Mouse (Mus musculus) hindbrain, embryonic 12.5 days (tissue): ENCODE data around the gene Slc4a1. TPM values are rescaled to one million over a fixed set of nuclear protein-coding genes. Genes with fewer than 3 reads are reported as not detected.

ENCODE experiments used
- ATAC-seq: fragments of 200-750 bp; cut with Nextera tagmentation; 2 replicates; pipeline ENCODE4 v1.8.0; 2017; ENCODE audit warnings: moderate TSS enrichment; ENCODE audit not compliant: low FRiP score
- H3K27ac ChIP-seq: fragments of 300-500 bp; sonication (generic); 2 replicates; pipeline ENCODE4 v1.5.1; 2016; ENCODE audit warnings: mild to moderate bottlenecking
- H3K27me3 ChIP-seq: fragments of 300-500 bp; sonication (generic); 2 replicates; pipeline ENCODE4 v1.6.1; 2016; ENCODE audit warnings: mild to moderate bottlenecking
- H3K36me3 ChIP-seq: fragments of 300-500 bp; sonication (generic); 2 replicates; pipeline ENCODE4 v1.6.1; 2016; ENCODE audit warnings: mild to moderate bottlenecking
- H3K4me1 ChIP-seq: fragments of 300-500 bp; sonication (generic); 2 replicates; pipeline ENCODE4 v1.6.1; 2016
- H3K4me2 ChIP-seq: fragments of 300-500 bp; sonication (generic); replicated peaks from 2 replicates; pipeline ENCODE4 v1.6.1; 2016; ENCODE audit warnings: mild to moderate bottlenecking
- H3K4me3 ChIP-seq: fragments of 300-500 bp; sonication (generic); 2 replicates; pipeline ENCODE4 v1.5.1; 2016; ENCODE audit warnings: mild to moderate bottlenecking
- H3K9ac ChIP-seq: fragments of 300-500 bp; sonication (generic); 2 replicates; pipeline ENCODE4 v1.6.1; 2016; ENCODE audit warnings: mild to moderate bottlenecking, moderate library complexity
- H3K9me3 ChIP-seq: fragments of 300-500 bp; sonication (generic); replicated peaks from 2 replicates; pipeline ENCODE4 v1.6.1; 2016; ENCODE audit warnings: mild to moderate bottlenecking
- WGBS: fragments of 180-500 bp; shearing (Covaris S2); methylation state at CpG from one replicate; pipeline ENCODE4 v1.1.7; 2016; 5-methylcytosine and 5-hydroxymethylcytosine counted together
- polyA plus RNA-seq: library from polyadenylated mRNA; unstranded; fragments of >200 nt; fragmentation: Nextera tagmentation; extraction: Ambion mirVana; gene quantifications from 2 replicates; pipeline ENCODE4 v1.2.1, GENCODE M21; 2016

The Slc4a1 gene
- polyA plus RNA-seq, 1 experiment from 2014 or later: 33.5 TPM

DNA sequence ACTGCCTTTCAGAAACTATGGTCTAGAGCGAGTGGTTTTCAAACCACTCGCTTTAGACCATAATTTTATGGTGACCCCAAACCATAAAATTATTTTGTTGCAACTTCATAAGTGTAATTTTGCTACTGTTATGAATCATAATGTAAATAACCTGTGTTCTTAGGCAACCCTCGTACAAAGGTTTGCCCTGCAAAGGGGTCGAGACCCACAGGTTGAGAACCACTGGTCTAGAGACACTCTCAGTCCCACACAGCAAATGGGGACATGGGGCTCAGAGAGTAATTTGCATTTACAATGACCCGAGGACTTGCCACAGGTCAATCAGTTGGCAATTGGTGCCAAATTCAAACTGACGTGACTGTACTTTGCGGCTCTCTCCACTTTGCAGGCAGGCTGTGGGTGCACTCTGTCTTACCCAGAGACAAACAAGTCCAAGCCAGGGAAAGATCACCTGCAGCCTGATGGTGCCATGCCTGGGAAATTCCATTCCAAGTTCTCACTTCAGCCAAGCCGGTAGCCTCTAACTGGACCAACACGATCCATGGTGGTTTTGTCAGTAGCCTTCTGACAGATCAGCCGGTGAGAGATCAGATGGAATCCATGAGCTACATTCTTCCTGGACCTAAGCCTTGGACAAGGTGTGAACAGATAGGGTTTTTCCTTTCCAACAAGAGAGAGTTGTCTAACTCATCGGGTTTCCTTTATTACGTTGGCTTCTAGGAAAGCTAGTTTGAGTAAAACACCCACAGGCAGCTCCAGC is 6.1 kb upstream of the Slc4a1 start:
- 88% methylated on average over 12 of the region's 12 CpGs for WGBS
- H3K27ac ChIP-seq: no peak overlapping the region
- no peaks in the 10 kb centered on the region for H3K36me3 ChIP-seq
- peaks cover 12% of the 10 kb centered on the region for H3K27me3 ChIP-seq
- no peak overlapping the region for H3K4me3 ChIP-seq
- H3K9ac ChIP-seq: no peak overlapping the region
- H3K9me3 ChIP-seq: no peaks in the 10 kb centered on the region
- ATAC-seq: no peak
- peaks cover 16% of the 10 kb centered on the region for H3K4me1 ChIP-seq
- H3K4me2 ChIP-seq: no peak overlapping the region

DNA sequence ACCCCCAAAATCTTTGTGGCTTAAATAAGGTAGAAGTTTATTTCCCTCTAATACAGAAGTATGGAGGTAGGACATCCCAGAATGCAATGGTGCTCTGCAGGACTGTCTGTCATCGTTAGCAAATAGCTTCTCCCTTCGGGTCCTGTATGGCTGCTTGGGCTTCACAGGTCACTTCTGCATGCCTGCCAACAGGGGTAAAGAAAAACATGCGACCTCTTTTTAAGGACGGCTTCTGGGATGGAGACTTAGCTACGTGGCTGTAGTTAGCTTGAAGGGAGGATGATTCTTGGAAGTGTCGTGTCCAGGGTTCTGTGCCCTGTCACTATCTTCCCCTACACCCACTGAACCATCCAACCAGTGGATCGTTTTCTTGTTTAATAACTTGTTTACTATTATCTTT is 4.3 kb upstream of the Slc4a1 start:
- Histone ChIP-seq H3K4me2 (no peak overlapping the region), H3K4me1 (peaks cover 6% of the 10 kb centered on the region), H3K27ac (no peak overlapping the region), H3K9ac (no peak overlapping the region), H3K4me3 (no peak overlapping the region), H3K36me3 (no peaks in the 10 kb centered on the region), H3K9me3 (no peaks in the 10 kb centered on the region), H3K27me3 (peaks cover 11% of the 10 kb centered on the region)
- WGBS: 51% methylated on average over 7 of the region's 7 CpGs
- ATAC-seq: no peak

DNA sequence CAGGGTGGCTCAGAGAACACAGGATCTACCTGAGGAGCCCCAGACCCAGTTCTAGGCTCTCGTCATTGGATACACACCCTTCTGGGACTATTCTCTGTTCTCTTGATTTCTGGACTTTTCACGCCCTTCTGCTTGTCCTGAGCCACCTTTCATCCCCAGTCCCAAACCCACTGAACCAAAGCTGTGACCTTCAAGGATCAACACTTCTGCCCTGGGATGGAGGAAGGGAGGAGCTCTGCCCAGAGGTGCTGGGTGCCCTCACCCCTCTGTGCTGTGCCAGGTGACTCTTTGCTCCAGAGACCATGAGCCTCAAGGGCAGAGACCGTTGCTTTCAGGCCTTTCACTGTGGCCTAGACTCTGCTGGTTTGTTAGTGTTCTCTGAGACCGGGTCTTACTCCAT is 3.3 kb upstream of the Slc4a1 start:
- H3K27me3 ChIP-seq: peaks cover 8% of the 10 kb centered on the region; the same call in 1 of the 2 replicates
- 0 out of 2 replicates have a peak, but pooled peaks cover 4% of the 10 kb centered on the region for H3K4me1 ChIP-seq
- H3K9ac ChIP-seq: no peak overlapping the region
- H3K4me2 ChIP-seq: no peak overlapping the region
- H3K36me3 ChIP-seq: no peaks in the 10 kb centered on the region
- no peak overlapping the region for H3K4me3 ChIP-seq
- 82% methylated on average over 4 of the region's 4 CpGs for WGBS
- H3K9me3 ChIP-seq: no peaks in the 10 kb centered on the region
- no peak overlapping the region for H3K27ac ChIP-seq
- ATAC-seq: no peak

DNA sequence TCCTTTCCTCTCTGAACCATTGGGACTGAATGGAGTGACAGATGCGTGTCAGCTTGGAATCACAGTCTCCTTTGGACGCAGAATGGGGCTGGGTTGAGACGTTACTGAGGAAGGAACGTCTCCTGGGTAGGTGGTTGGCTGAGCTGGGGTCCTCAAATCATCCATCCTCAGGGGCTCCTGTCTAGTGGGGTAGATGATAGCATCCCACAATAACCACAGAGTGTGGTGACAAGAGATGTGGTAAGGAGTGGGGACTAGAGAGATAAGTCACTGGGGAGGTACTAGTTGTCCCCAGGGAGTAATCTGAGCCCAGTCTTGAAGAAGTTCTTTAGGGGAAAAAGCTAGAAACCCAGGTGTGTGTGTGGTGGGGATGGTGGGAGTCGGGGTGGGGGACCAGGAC is 2.3 kb upstream of the Slc4a1 start:
- 74% methylated on average over 5 of the region's 5 CpGs for WGBS
- no peak overlapping the region for H3K4me2 ChIP-seq
- H3K9me3 ChIP-seq: no peaks in the 10 kb centered on the region
- no peak overlapping the region for H3K9ac ChIP-seq
- 0 out of 2 replicates have a peak, but pooled peaks cover 4% of the 10 kb centered on the region for H3K4me1 ChIP-seq
- ATAC-seq: no peak
- no peak overlapping the region for H3K4me3 ChIP-seq
- no peaks in the 10 kb centered on the region for H3K36me3 ChIP-seq
- H3K27ac ChIP-seq: no peak overlapping the region
- peaks cover 8% of the 10 kb centered on the region; the same call in 1 of the 2 replicates for H3K27me3 ChIP-seq

DNA sequence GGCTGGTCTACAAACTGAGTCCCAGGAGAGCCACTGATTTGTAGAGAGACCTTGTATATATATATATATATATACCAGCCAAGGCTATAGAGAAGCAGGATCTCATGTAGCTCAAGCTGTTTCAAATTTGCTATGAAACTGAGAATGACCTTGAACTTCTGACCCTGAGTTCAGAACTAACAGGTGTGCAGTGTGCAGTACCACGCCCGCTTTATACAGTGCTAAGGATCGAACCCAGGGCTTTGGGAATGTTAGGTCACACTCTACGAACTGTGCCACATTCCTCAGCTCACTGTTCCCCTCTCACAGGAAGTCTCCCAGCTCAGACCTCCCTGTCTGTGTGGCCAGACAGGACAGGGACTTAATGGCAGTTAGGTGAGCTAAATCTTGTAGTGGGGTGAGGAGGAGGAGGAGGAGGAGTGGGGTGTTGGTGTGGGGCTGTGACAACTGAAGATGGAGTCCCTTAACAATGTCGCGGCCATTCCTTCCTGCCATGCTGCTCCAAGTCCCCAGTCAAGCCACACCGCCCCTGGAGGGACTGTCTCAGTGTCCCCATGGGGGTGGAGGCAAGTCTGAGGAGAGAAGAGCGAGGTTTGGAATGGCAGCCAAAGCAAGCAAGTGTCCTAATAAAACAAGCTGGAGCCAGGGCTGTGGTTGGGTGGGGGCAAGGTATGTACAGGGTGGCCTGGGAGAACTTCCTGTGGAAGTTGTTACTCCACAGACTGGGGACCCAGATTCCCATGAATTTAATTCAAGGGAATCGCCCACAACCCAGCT is 1.7 kb upstream of the Slc4a1 start:
- H3K9ac ChIP-seq: no peak overlapping the region; the same call in 1 of the 2 replicates
- no peaks in the 10 kb centered on the region for H3K36me3 ChIP-seq
- H3K4me2 ChIP-seq: no peak overlapping the region
- peaks cover 2% of the 10 kb centered on the region; the same call in 1 of the 2 replicates for H3K27me3 ChIP-seq
- H3K27ac ChIP-seq: no peak overlapping the region
- H3K4me1 ChIP-seq: 0 out of 2 replicates have a peak, but pooled peaks cover 4% of the 10 kb centered on the region
- no peak for ATAC-seq
- H3K9me3 ChIP-seq: no peaks in the 10 kb centered on the region
- H3K4me3 ChIP-seq: no peak overlapping the region
- 76% methylated on average over 9 of the region's 9 CpGs for WGBS

DNA sequence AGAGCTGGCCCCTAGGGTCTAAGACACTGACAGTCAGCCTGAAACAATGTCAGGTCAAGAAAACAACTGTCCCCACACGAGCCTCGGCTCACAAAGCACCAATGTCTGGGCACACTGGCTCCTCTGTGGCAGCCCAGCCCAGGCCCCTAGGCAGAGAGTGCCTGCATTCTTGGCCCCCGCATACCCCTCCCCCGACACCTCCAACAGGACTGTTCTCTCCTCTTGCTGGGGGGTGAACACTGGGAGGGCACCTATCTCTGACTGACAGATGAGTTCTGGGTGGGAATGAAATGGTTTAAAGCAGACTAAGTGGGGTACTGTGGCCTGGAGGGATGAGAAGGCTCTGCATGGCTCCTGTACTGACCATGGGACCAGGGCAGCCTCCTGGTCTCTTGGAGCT is 304 bp downstream of the Slc4a1 start:
- Histone ChIP-seq H3K9ac (no peak overlapping the region), H3K4me1 (0 out of 2 replicates have a peak, but pooled peaks cover 4% of the 10 kb centered on the region), H3K4me2 (no peak overlapping the region), H3K36me3 (no peaks in the 10 kb centered on the region), H3K27me3 (no peaks in the 10 kb centered on the region), H3K9me3 (no peaks in the 10 kb centered on the region), H3K27ac (no peak overlapping the region), H3K4me3 (no peak overlapping the region)
- no peak for ATAC-seq
- WGBS: 48% methylated on average over 4 of the region's 4 CpGs

DNA sequence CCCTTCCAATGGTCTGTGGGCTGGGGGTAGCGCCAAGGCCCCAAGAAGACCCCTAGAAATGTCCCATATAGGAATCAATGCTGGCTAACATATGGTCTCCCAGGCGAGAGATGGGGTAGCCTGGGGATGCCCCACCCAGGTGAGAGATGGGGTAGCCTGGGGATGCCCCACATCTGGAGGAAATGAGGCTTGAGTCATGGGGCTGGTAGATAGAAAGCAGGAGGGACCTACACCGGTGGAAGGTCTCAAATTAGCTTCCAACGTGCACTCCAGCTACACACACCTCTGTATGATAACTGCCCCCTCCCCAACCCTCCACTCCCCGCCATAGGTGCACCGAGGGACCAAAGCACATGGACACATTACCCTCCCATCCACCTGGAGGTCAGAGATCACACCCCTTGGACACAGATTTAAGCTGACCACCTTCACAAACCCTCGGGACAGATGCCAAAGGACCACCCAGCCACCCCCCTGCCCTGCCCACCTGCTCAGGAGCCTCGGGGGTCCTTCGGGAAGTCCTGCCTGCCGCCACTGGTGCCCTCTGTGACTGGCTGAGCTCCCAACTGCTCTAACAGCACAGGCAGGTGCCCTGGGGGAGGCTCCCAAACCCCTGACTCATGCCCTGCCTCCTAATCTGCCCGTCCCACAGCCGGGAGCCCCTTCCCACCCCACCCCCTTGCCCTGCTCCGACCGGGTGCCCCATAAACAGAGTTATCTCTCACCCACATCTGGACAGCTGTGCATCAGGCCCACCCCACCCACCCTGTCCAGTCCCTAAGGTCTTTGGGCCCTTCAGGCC is 1.2 kb downstream of the Slc4a1 start:
- WGBS: 77% methylated on average over 14 of the region's 14 CpGs
- no peak overlapping the region for H3K4me3 ChIP-seq
- no peak overlapping the region for H3K9ac ChIP-seq
- 0 out of 2 replicates have a peak, but pooled peaks cover 4% of the 10 kb centered on the region for H3K4me1 ChIP-seq
- no peaks in the 10 kb centered on the region for H3K9me3 ChIP-seq
- no peak overlapping the region for H3K27ac ChIP-seq
- no peaks in the 10 kb centered on the region for H3K27me3 ChIP-seq
- H3K4me2 ChIP-seq: no peak overlapping the region
- ATAC-seq: 0 out of 2 replicates have a peak, but pooled peaks have one; percentile 48
- no peaks in the 10 kb centered on the region for H3K36me3 ChIP-seq

DNA sequence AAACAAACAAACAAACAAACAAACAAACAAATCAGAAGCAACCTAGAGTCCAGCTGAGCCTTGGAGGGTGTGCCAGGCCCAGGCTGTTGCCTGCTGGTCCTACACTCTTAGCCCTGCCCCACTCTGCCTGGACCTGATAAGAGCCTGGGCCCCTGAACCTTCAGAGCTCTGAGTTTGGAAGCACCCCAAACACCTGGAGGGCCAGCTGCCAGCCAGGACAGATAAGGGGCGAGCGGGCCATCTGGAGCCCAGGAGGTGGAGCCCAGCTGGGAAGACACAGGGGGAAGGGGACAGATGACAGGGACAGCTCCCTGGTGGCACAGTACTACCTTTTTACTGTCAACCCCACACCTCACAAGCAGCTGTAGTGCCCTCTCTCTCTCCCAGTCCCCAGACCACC is 2.4 kb downstream of the Slc4a1 start:
- no peaks in the 10 kb centered on the region for H3K9me3 ChIP-seq
- H3K36me3 ChIP-seq: no peaks in the 10 kb centered on the region
- no peak overlapping the region for H3K9ac ChIP-seq
- no peak overlapping the region for H3K27ac ChIP-seq
- ATAC-seq: no peak; the same call in 1 of the 2 replicates
- 52% methylated on average over 2 of the region's 2 CpGs for WGBS
- 0 out of 2 replicates have a peak, but pooled peaks cover 4% of the 10 kb centered on the region for H3K4me1 ChIP-seq
- peaks cover 4% of the 10 kb centered on the region; the same call in 1 of the 2 replicates for H3K27me3 ChIP-seq
- no peak overlapping the region for H3K4me3 ChIP-seq
- H3K4me2 ChIP-seq: no peak overlapping the region

DNA sequence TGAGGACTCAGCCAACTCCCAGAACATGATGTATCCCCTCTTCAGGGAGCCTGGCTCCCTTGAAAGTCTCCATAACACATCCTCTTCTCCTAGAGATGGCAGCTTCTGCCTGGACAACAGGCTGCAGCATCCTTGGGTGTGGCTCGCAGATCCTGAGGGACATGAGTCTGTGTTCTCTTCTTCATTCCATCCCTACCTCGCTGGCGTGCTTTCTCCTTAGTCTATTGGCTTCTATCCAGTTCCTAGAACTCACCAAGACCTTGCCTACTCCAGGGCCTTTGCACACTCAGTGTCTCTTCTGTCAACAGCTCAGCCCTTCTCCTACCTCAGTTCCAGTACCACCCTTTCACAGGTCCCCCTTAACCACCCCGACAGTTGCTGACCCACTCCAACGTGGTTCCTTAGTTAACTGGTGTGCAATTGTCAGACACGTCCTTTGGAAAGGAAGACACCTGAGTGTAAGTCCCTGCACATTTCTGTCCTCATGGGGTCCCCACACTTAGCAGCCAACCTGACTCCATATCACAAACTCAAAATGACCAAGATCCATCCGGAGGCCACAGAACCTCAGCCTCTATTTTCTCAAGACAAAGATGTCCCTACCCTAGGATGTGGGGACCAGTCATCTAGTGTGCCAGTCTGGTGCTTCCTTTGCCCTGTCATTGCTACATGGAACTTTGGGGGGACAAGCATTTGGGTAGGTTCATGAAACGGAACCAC is 4.1 kb downstream of the Slc4a1 start:
- 92% methylated on average over 8 of the region's 8 CpGs for WGBS
- Histone ChIP-seq H3K9me3 (no peaks in the 10 kb centered on the region), H3K4me1 (0 out of 2 replicates have a peak, but pooled peaks cover 4% of the 10 kb centered on the region), H3K36me3 (no peaks in the 10 kb centered on the region), H3K9ac (no peak overlapping the region), H3K27ac (no peak overlapping the region), H3K4me2 (no peak overlapping the region), H3K4me3 (no peak overlapping the region), H3K27me3 (peaks cover 7% of the 10 kb centered on the region; the same call in 1 of the 2 replicates)
- ATAC-seq: no peak

DNA sequence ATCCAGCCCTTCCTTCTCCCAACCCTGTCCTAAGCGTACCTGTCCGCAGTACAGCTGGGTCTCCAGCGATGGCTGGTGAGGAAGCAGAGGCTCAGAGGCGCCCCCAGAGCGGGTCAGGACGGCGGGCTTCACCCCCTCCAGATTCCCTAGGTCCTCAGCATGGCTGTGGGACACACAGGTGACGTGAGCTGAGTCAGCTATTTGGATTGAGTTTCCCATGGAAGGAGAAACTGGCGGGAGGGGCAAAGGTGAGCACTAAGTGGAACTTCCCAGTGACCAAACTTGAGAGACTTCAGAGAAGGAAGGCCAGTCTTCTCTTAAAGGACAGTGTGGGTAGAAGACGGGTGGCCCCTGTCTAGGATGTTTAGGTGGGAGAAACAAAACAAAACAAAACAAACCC is 7.6 kb downstream of the Slc4a1 start:
- Histone ChIP-seq H3K27me3 (peaks cover 10% of the 10 kb centered on the region; the same call in 1 of the 2 replicates), H3K4me2 (no peak overlapping the region), H3K9ac (no peak overlapping the region), H3K9me3 (no peaks in the 10 kb centered on the region), H3K36me3 (no peaks in the 10 kb centered on the region), H3K4me1 (no peaks in the 10 kb centered on the region), H3K27ac (no peak overlapping the region), H3K4me3 (no peak overlapping the region)
- ATAC-seq: no peak
- WGBS: 71% methylated on average over 10 of the region's 10 CpGs

DNA sequence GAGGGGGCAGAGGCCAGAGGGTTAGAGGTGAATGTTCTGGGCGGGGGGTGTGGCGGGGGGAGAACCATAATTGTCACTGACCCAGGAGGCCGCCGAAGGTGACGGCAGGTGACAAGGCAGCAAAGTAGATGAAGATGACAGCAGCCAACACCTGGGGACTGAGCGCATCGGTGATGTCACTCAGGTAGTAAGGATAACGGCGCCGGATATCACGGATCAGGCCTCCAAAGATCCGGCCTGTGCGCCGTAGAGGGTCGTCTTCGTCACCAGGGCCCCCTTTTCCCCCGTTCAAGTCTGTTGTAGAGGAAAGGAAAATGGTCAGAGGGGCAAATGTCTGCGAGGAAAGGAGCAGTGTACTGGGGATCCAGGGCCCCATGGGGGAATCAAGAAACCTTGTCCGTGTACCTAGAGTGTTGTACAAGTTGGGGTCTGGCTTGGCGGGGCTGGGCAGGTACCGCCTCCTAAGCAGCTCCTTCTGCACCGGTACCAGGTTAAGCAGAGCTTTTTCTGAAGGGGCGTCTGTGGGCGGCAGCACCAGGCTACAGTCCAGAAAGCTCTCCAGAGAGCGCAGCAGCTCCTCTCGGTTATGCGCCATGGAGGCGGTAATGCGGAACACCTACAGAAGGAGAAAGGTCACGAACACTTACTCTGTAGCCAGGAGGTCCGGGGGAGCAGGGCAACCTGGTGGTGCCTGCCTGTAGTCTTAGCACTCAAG is 9.2 kb downstream of the Slc4a1 start:
- 75% methylated on average over 31 of the region's 31 CpGs for WGBS
- Histone ChIP-seq H3K4me3 (no peak overlapping the region), H3K27ac (no peak overlapping the region), H3K4me1 (no peaks in the 10 kb centered on the region), H3K9me3 (no peaks in the 10 kb centered on the region), H3K36me3 (no peaks in the 10 kb centered on the region), H3K4me2 (no peak overlapping the region), H3K27me3 (peaks cover 14% of the 10 kb centered on the region; the same call in 1 of the 2 replicates), H3K9ac (no peak overlapping the region)
- ATAC-seq: no peak
